Mouse (Mus musculus) spleen, embryonic (tissue): ENCODE measurements around the gene Dffa.

ENCODE experiments used
- CTCF ChIA-PET: fragments of 350-600 bp; sonication (Branson Sonifier 250); formaldehyde crosslinking; loops from one replicate; lab custom pipeline; 2022; lab: Charles Lee

Gene Dffa

DNA sequence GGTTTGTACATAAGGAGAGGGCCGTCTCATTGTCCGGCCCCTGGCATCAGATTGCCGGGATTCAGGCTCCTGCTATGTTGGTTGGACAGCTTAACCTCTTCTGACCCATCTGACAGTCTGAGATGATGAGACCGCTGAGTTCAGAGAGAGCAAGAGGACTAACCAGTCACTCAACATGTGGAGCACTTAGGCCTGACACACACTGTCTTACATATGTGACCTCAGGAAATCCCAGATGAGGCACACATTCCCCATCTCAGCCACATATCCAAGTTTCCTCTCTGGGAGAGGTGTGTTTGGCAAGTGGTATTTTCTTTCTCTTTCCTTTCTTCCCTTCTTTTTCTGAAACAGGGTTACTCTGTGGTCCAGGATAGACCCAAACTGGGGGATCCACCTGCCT lies 41.2 kb downstream of the Dffa start:
- CTCF ChIA-PET = interaction anchor here (0.7 to 1.2 kb wide), 2 partner anchors 21 to 61 kb away, joined by 3 read pairs; no protein-coding TSS in a partner anchor

- CTCF ChIA-PET = interaction anchor here (0.6 kb wide), 3 partner anchors 58 to 225 kb away, joined by 3 to 8 read pairs (median 6); partner anchors contain the start of gene Kif1b
These were observed 43.6 kb downstream of the Dffa start for GRCm38 (mm10) chr4:149147528-149147927.

DNA sequence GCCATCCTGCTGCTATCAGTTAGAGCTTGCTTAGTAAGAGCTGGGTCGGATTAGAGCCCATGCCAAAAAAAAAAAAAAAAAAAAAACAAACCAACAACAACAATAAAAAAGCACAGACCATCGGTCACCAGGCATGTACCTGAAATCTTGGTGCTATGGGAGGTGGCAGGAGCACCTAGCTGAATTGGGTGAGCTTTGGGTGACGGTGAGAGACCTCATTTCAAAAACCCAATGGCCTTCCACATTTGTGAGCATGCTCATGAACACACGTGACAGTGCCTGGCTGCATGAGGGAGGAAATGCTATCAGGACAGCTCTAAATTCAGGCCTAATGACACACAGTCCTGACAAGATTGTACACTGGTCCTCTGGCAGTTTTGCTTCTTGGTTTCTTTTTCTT lies 44.1 kb downstream of the Dffa start:
- CTCF ChIA-PET = interaction anchor here (0.6 kb wide), 3 partner anchors 58 to 225 kb away, joined by 3 to 8 read pairs (median 6); partner anchors contain the start of gene Kif1b

DNA sequence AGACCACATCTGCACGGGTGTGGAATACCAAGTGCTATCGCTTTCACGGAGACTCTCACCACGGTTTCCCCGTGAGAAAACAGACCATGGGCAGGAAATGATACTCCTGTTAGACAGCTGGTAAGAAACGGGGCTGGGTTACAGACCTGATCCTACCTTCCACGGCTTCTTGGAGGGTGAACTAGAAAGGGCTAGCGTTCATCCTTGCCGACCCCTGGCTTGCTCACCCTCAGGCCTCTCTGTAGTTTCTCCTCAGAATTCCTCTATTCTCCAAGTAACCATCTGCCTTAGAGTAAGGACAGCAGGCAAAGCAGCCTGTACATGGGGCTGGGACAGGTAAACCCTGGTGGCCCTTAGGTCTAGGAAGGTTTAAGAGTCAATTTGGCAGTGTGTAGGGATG lies 45.2 kb downstream of the Dffa start:
- CTCF ChIA-PET = no interaction called here

DNA sequence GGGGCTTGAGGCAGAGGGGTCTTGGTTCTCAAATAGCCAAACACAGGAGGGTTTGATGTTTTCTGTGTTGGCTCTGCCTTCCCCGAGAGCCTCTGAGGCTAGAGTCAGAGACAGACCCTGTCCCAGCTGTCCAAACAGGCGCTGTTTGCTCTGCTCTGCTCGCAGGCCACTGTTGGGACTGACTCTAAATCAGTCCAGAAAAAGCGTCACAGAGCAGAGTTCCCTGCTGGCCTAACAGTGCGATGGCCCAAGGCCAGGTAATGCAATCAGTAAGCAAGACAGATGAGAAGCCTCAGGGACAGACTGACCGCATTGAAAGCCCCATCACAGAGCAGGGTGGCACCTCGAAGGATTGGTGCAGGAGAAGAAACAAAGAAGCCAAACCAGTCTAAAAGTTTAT lies 45.7 kb downstream of the Dffa start:
- CTCF ChIA-PET = no interaction called here

- CTCF ChIA-PET = no interaction called here
These were observed 46.3 kb downstream of the Dffa start for GRCm38 (mm10) chr4:149150256-149150655.

- CTCF ChIA-PET = no interaction called here
These were observed 46.8 kb downstream of the Dffa start for GRCm38 (mm10) chr4:149150721-149151120.

DNA sequence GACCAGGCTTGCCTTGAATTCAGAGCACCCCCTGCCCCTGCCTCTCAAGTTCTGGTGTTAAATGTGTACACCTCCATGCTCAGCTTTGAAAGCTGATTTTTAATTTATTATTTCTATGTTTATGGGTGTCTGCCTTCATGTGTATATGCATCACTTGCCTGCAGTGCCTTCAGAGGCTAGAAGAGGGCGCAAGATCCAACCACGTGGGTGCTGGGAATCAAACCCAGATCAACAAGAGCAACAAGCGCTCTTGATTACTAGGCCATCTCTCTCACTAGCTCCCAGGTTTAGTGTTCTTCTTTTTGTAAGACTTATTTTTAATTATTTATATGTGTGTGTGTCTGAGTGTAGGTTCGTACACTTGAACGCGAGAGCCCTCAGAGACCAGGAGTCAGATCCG lies 50.9 kb downstream of the Dffa start:
- CTCF ChIA-PET = no interaction called here

GRCm38 (mm10) chr4:149155711-149156110 lies 51.8 kb downstream of the Dffa start:
- CTCF ChIA-PET = no interaction called here

- CTCF ChIA-PET = no interaction called here
These were observed 53.5 kb downstream of the Dffa start for GRCm38 (mm10) chr4:149157415-149157973.

GRCm38 (mm10) chr4:149159203-149159602 lies 55.3 kb downstream of the Dffa start:
- CTCF ChIA-PET = interaction anchor here (0.7 kb wide), 1 partner anchor 175 kb away, joined by 3 read pairs; no protein-coding TSS in a partner anchor

- CTCF ChIA-PET = no interaction called here
These were observed 55.9 kb downstream of the Dffa start for GRCm38 (mm10) chr4:149159891-149160290.

DNA sequence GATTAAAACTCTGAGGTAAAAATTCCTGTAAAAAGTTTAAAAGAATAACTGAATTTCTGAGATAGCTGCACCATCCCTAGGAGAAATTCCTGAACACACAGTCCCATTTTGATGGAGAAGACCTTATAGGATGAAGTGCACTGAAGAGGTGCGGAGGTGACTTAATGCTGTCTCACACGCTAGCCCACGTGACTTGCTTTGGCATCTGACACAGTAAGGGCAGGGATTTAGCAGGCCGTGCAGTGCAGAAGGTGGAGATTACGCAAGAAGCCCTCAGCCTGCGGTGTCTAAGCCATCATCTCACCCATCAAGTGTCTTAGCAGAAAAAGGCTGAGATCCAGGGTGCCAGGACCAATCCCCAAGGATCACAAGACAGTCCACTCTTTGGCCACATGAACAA lies 57.2 kb downstream of the Dffa start:
- CTCF ChIA-PET = no interaction called here

- CTCF ChIA-PET = no interaction called here
These were observed 59.2 kb downstream of the Dffa start for GRCm38 (mm10) chr4:149163196-149163595.

GRCm38 (mm10) chr4:149164150-149164549 lies 60.2 kb downstream of the Dffa start:
- CTCF ChIA-PET = no interaction called here

DNA sequence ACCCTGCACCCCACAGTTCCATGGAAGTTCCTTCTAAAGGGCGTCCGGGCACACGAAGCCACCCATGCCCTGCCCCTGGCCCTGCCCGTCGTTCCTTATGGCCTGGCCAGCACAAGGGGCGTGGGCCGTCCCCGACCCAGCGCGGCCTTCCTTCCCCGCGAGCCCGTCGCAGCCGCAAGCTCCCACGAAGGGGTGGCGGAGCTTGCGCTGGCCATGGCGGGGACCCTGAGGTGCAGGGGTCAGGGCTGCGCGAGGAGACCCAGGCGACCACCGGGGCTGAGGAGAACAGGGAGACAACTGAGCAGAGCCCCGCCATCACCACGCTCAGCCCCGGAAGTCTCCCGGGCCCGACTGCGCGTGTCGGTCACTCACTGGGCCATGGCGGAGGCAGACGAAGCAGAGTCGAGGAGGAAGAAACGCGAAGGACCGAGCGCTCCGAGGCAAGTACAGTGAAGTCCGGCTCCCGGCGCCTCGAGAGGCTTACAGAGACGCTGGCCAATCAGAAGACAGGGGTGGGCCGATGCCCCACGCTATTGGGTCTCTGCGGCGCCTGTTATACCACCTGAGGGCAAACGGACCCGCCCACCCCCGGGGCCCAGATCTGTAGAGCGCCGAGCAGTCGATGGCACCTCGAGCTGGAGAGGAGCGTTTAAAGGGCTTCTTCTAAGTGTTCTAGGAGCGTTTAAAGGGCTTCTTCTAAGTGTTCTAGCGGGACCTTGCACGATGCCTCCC lies 62.4 kb downstream of the Dffa start, which contains the start of gene Pgd:
Gene Pgd (minus strand): TSS at position 557 of the 732 bp plus-strand sequence.
- CTCF ChIA-PET = interaction anchor here (0.6 to 1.2 kb wide), 3 partner anchors 9 to 22 kb away, joined by 3 to 5 read pairs (median 3); no protein-coding TSS in a partner anchor

DNA sequence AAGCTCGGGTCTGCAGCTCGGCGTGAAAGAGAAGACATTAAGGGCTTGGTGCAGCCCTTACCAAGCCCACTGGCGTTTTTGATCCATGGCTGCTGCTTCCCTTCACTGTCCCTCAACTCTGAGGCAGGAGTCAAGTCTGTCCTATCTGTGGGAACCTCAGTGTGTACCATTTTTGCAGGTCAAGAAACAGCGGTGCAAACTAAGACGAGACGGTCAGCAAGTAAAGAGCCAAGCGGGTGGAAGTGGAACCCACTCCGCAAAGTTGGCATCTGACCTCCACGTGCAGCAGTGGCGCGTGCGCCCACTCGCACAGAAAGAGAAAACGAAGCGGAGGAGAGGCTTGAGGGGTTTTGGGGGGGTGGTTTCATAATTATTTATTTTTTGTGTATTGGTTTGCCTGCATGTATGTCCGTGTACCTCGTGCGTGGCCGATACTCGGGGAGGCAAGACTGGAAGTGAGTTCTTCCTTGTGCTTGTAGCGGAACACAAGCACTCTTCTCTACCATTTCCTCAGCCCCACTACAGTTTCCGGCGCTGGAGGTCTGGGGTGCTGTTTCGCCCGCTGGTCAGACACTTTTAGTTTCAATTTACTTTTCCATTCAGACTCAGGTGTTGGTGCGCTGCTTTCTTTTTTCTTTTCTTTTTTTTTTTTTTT lies 63.1 kb downstream of the Dffa start:
- CTCF ChIA-PET = no interaction called here

GRCm38 (mm10) chr4:149168016-149168415 lies 64.1 kb downstream of the Dffa start:
- CTCF ChIA-PET = interaction anchor here (1.0 kb wide), 1 partner anchor 18 kb away, joined by 3 read pairs; no protein-coding TSS in a partner anchor

- CTCF ChIA-PET = interaction anchor here (1.0 kb wide), 1 partner anchor 26 kb away, joined by 3 read pairs; no protein-coding TSS in a partner anchor
These were observed 66.0 kb downstream of the Dffa start for GRCm38 (mm10) chr4:149169926-149170325.
